Mouse (Mus musculus) natural killer cell, adult 2 months (primary cell): ENCODE data around the gene Mvp.

Source experiments
- DNase-seq, 2 experiments: peaks; one replicate each; pipeline ENCODE4 v3.0.0; 2022; ENCODE audit warnings: low spot score in 2 of 2

Mvp gene

DNA sequence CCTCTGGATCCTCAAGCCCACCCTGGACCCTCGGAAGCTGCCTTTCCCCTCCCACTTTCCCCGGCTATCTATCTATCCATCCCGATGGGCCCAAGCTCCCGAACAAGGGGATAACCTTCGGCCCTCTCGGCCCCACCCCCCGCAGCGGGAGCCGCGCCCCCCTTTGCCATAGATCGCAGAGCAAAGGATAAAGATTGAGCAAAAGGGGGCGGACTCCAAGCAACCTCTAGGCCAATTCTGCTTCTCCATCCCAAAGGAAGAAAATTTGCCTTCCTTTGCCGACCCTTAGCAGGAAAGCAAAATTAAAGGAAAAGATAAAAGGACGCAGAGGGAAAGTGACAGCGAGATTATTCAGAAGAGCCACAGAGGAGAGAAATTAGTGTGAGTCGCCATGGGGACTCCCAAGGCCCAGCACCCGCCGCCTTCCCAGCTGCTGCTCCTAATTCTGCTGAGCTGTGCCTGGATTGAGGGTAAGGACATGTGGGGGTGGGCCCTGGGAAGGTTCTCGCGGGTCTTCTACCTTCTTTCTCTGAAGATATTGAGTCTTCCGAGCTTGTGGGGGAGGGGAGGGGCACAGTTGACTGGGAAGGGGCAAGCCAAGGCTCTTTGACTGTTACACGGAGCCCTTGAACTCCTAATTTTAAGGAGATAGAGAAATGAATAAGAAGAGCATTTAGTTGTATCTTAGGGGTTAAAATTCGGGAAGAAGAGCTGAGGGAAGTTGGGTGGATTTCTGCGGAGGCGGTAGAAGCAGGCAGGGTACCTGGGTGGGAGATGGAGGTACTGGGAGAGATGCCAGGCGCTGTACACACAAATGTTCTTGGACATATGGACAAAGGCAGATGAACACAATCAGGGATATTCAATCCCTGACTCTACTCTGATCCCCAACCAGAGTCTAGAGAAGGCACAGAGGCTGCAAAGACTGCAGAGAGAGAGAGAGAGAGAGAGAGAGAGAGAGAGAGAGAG, 63.5 kb downstream of the Mvp start:
- DNase-seq, result no peak

DNA sequence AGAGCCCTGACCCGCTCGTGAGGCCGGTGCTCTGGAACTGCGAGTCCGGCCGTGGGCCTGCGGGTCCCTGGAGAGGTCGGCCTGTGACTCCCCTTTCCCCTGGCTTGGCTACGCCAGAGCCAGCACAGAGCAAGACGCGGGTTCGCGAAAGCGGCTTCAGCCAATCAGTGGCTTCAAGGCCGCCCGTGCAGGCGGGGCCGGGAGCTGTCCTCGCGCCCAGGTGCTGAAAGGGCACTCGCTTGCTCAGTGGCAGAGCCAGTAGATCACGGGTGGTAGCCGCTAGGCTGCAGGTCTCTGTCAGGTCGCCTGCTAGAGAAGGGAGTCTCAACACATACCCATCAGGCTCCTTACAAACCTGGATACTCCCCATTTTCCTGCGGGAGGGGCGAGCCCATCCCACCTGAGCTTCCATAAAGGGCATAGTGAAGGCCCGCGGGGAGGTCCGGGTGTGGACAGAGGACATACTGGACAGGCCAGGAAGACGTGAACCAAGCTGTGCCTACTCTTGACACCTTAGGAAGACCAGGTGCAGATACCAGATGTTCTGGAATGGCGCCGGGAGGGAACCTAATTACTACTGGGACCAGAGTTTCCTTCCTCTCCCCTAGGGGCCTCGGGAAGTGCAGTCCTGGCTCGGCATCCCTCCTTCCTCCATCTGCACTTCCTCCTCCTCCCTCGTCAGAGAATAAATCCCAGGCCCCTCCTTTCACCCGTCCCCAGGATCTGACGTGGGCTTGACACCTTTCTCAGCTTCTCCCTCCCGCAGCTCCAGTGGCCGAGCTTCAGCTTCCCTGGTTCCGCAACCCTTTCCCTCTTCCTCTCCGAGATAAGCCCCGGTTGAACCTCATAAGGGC, 64.4 kb downstream of the Mvp start, which contains the start of gene Sez6l2:
TSS of gene Sez6l2 (plus strand) at position 771 of the 854 bp plus-strand sequence.
- peak; percentile 57 to 79 for DNase-seq

- no peak for DNase-seq
These were observed 65.0 kb downstream of the Mvp start, which contains the start of gene Asphd1 for GRCm38 (mm10) chr7:126949403-126949792. Gene Asphd1, minus strand, starts transcription at chr7:126949582.

GRCm38 (mm10) chr7:126948626-126949025, 65.8 kb downstream of the Mvp start:
- no peak for DNase-seq

DNA sequence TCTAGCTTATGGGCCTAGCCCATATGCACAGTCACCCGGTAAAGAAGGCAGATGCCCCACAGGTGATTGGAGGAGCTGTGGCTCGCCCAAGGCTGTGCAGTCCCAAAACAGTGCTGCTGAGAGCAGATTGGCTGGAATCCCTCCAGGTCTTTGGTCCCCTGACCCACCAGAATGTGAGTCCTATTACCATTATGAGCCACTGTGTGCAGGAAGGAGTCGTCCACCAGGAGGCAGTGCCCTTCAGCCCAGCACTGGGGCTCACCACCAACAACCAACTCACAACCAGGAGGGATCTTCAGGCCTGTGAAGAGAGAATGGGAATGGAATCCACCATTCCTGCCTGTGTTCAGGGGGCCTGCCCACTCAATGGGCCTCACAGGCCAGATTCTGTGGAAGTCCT, 67.9 kb downstream of the Mvp start:
- DNase-seq, result peak in 1 of 2 experiments; percentile 48

DNA sequence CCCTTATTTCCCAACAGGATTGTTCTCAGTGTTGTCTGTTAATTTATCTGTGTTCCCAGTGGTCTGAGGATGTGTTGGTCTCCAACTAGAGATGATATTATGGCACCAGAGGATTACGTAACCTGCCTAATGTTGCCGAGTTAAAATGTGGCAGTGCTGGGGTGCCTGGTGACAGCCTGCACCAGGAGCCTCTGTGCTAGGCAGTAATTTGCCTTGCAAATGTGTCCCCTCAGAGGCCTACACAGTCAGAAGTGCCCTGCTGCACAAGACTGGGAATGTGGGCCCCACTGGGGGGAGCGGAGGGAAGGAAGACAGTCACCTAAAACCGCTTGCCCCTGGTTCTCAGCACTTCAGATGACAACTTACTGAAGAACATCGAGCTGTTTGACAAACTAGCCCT, 72.6 kb downstream of the Mvp start:
- DNase-seq, result no peak

- no peak for DNase-seq
These were observed 73.2 kb downstream of the Mvp start for GRCm38 (mm10) chr7:126941171-126941570.
